ENCODE assay signal across 12 mouse cellular contexts in genomic region chr6:145432711-145433708, GRCm38 (mm10).
A peak's percentile ranks its signal among the peaks of the same experiment; 100 is the strongest.
DNase-seq lines count a peak whose midpoint lies in the region; ATAC-seq and TF ChIP-seq lines count a peak whose summit lies in the region.
"Had no signal": no experiment of that assay in that cellular context is flagged by ENCODE, and none has a peak within 500 bp of the region (broad histone marks: within the 10 kb centered on the region; RNA-seq: fewer than 3 reads in every experiment).

No protein-coding gene starts in this region.

- no peaks in the 10 kb centered on the region for H3K9me3 ChIP-seq in midbrain, embryonic 11.5 days (ENCODE audit: control insufficient read depth, low read length)
- no peaks in the 10 kb centered on the region for H3K9me3 ChIP-seq in midbrain, embryonic 16.5 days (replicated peaks; ENCODE audit: control insufficient read depth, low read length, poor library complexity, severe bottlenecking)
- H3K9me3 ChIP-seq in embryonic facial prominence, embryonic 13.5 days = no peaks in the 10 kb centered on the region
- H3K9me3 ChIP-seq in hindbrain, postnatal 0 days (ENCODE audit: low read length) = no peaks in the 10 kb centered on the region
- no peaks in the 10 kb centered on the region for H3K9me3 ChIP-seq in intestine, embryonic 16.5 days (ENCODE audit: control insufficient read depth, low read length)

- no peak for TF ChIP-seq CTCF in hindbrain, postnatal 0 days (IDR thresholded peaks at IDR 0.05; ENCODE audit: low read depth)

- no peaks in the 10 kb centered on the region for H3K4me1 ChIP-seq in midbrain, embryonic 11.5 days (ENCODE audit: control insufficient read depth, insufficient read depth, low read length)
- no peaks in the 10 kb centered on the region for H3K4me1 ChIP-seq in midbrain, embryonic 16.5 days (ENCODE audit: control insufficient read depth, insufficient read depth, low read length)
- peaks cover 30% of the 10 kb centered on the region for H3K4me1 ChIP-seq in embryonic facial prominence, embryonic 13.5 days
- H3K4me1 ChIP-seq in hindbrain, postnatal 0 days (ENCODE audit: insufficient read depth, low read length) = no peaks in the 10 kb centered on the region
- 0 out of 2 replicates have a peak, but pooled peaks cover 7% of the 10 kb centered on the region for H3K4me1 ChIP-seq in intestine, embryonic 16.5 days (ENCODE audit: control insufficient read depth, insufficient read depth, low read length)

- no peak overlapping the region for H3K27ac ChIP-seq in midbrain, embryonic 11.5 days (ENCODE audit: low read depth, low read length)
- H3K27ac ChIP-seq in midbrain, embryonic 16.5 days (ENCODE audit: low read length) = no peak overlapping the region
- peak overlapping the region; percentile 94 for H3K27ac ChIP-seq in embryonic facial prominence, embryonic 13.5 days
- no peak overlapping the region for H3K27ac ChIP-seq in hindbrain, postnatal 0 days
- H3K27ac ChIP-seq in intestine, embryonic 16.5 days (ENCODE audit: low read length) = no peak overlapping the region
- H3K27ac ChIP-seq: kidney, postnatal 0 days had no signal

- WGBS in midbrain, embryonic 11.5 days = 80% methylated on average over 11 of the region's 11 CpGs
- WGBS in midbrain, embryonic 16.5 days = 70% methylated on average over 11 of the region's 11 CpGs
- WGBS in embryonic facial prominence, embryonic 13.5 days = 50% methylated on average over 11 of the region's 11 CpGs
- WGBS in hindbrain, postnatal 0 days = 70% methylated on average over 11 of the region's 11 CpGs
- 74% methylated on average over 11 of the region's 11 CpGs for WGBS in intestine, embryonic 16.5 days

- no peak for ATAC-seq in midbrain, embryonic 11.5 days (ENCODE audit: low FRiP score)
- no peak for ATAC-seq in midbrain, embryonic 16.5 days
- ATAC-seq in embryonic facial prominence, embryonic 13.5 days (ENCODE audit: insufficient number of reproducible peaks, insufficient read depth, low FRiP score, low TSS enrichment, low read depth) = no peak
- ATAC-seq in hindbrain, postnatal 0 days = peak; percentile 55; the same call in 1 of the 2 replicates
- ATAC-seq in intestine, embryonic 16.5 days = no peak

- H3K27me3 ChIP-seq in midbrain, embryonic 11.5 days (ENCODE audit: control insufficient read depth, insufficient read depth, low read length) = no peaks in the 10 kb centered on the region
- no peaks in the 10 kb centered on the region for H3K27me3 ChIP-seq in midbrain, embryonic 16.5 days (ENCODE audit: control insufficient read depth, insufficient read depth, low read depth, low read length)
- H3K27me3 ChIP-seq in embryonic facial prominence, embryonic 13.5 days = no peaks in the 10 kb centered on the region
- H3K27me3 ChIP-seq in hindbrain, postnatal 0 days (ENCODE audit: insufficient read depth, low read length) = no peaks in the 10 kb centered on the region
- no peaks in the 10 kb centered on the region for H3K27me3 ChIP-seq in intestine, embryonic 16.5 days (replicated peaks; ENCODE audit: control insufficient read depth, insufficient read depth, low read length)

- no peak overlapping the region for H3K4me3 ChIP-seq in midbrain, embryonic 11.5 days (ENCODE audit: low read depth, low read length)
- no peak overlapping the region for H3K4me3 ChIP-seq in midbrain, embryonic 16.5 days (ENCODE audit: low read depth, low read length)
- H3K4me3 ChIP-seq in embryonic facial prominence, embryonic 13.5 days = no peak overlapping the region
- no peak overlapping the region for H3K4me3 ChIP-seq in hindbrain, postnatal 0 days (ENCODE audit: low read length)
- no peak overlapping the region for H3K4me3 ChIP-seq in intestine, embryonic 16.5 days (ENCODE audit: low read length)
- H3K4me3 ChIP-seq: myocyte had no signal

- H3K4me2 ChIP-seq in midbrain, embryonic 11.5 days = no peak overlapping the region
- H3K4me2 ChIP-seq in midbrain, embryonic 16.5 days (ENCODE audit: low read length) = no peak overlapping the region
- H3K4me2 ChIP-seq in embryonic facial prominence, embryonic 13.5 days = no peak overlapping the region
- H3K4me2 ChIP-seq in hindbrain, postnatal 0 days (ENCODE audit: low read depth, low read length) = no peak overlapping the region
- H3K4me2 ChIP-seq in intestine, embryonic 16.5 days (ENCODE audit: low read depth, low read length) = no peak overlapping the region
- H3K4me2 ChIP-seq: lung, embryonic 14.5 days had no signal

- DNase-seq in midbrain, embryonic 11.5 days (ENCODE audit: low spot score, missing footprints) = peak; percentile 77
- no peak for DNase-seq in hindbrain, postnatal 0 days (ENCODE audit: low spot score)
- DNase-seq in testis, postnatal 10 days (ENCODE audit: low spot score) = peak; percentile 32
- DNase-seq in adrenal gland, adult 8-10 months = no peak
- DNase-seq: cerebellum, postnatal 25 days; heart, postnatal 10 days; lung, embryonic 14.5 days had no signal

- no peak overlapping the region for H3K9ac ChIP-seq in midbrain, embryonic 11.5 days (ENCODE audit: low read length)
- H3K9ac ChIP-seq in midbrain, embryonic 16.5 days (ENCODE audit: low read depth, low read length) = no peak overlapping the region
- H3K9ac ChIP-seq in embryonic facial prominence, embryonic 13.5 days = no peak overlapping the region
- H3K9ac ChIP-seq in hindbrain, postnatal 0 days (replicated peaks; ENCODE audit: low read length) = no peak overlapping the region
- no peak overlapping the region for H3K9ac ChIP-seq in intestine, embryonic 16.5 days (ENCODE audit: low read depth, low read length)
- H3K9ac ChIP-seq: lung, embryonic 14.5 days had no signal

- H3K36me3 ChIP-seq in midbrain, embryonic 11.5 days (ENCODE audit: control insufficient read depth, insufficient read depth, low read length) = no peaks in the 10 kb centered on the region
- H3K36me3 ChIP-seq in midbrain, embryonic 16.5 days (ENCODE audit: control insufficient read depth, insufficient read depth, low read length) = no peaks in the 10 kb centered on the region
- no peaks in the 10 kb centered on the region for H3K36me3 ChIP-seq in embryonic facial prominence, embryonic 13.5 days
- no peaks in the 10 kb centered on the region for H3K36me3 ChIP-seq in hindbrain, postnatal 0 days (ENCODE audit: insufficient read depth, low read length)
- no peaks in the 10 kb centered on the region for H3K36me3 ChIP-seq in intestine, embryonic 16.5 days (ENCODE audit: control insufficient read depth, insufficient read depth, low read length)

Comparison
In these comparisons a context has a peak if more than half of its experiments do, and no peak if none do; other contexts are left out.
1. DNase-seq: peak in midbrain, embryonic 11.5 days (single experiment) and testis, postnatal 10 days (single experiment); none in hindbrain, postnatal 0 days (single experiment) and adrenal gland, adult 8-10 months (single experiment).